Mouse (Mus musculus) liver, postnatal 0 days (tissue): ENCODE results near the gene Senp2. TPM values are rescaled to one million over a fixed set of nuclear protein-coding genes. Genes with fewer than 3 reads are reported as not detected.

Experiments
- ATAC-seq: fragments of 200-750 bp; cut with Nextera tagmentation; 2 replicates; pipeline ENCODE4 v1.8.0; 2017; ENCODE audit warnings: mild to moderate bottlenecking, moderate library complexity
- DNase-seq: peaks from one replicate; pipeline ENCODE4 v3.0.0-alpha.2; 2016
- H3K27ac ChIP-seq: fragments of 300-500 bp; sonication (generic); 2 replicates; pipeline ENCODE4 v1.5.1; 2014; ENCODE audit warnings: antibody characterized with exemption, moderate library complexity, mild to moderate bottlenecking, low read depth
- H3K27me3 ChIP-seq: fragments of 300-500 bp; sonication (generic); 2 replicates; pipeline ENCODE4 v1.6.1; 2014; ENCODE audit warnings: low read length, control low read depth, mixed read lengths; ENCODE audit not compliant: insufficient read depth
- H3K36me3 ChIP-seq: fragments of 300-500 bp; sonication (generic); replicated peaks from 2 replicates; pipeline ENCODE4 v1.6.1; 2014; ENCODE audit warnings: mild to moderate bottlenecking, control low read depth, low read length, moderate library complexity, mixed read lengths; ENCODE audit not compliant: insufficient read depth
- H3K4me1 ChIP-seq: fragments of 300-500 bp; sonication (generic); 2 replicates; pipeline ENCODE4 v1.6.1; 2014; ENCODE audit warnings: antibody characterized with exemption, mild to moderate bottlenecking, control low read depth; ENCODE audit not compliant: insufficient read depth
- H3K4me2 ChIP-seq: fragments of 300-500 bp; sonication (generic); 2 replicates; pipeline ENCODE4 v1.6.1; 2014; ENCODE audit warnings: low read depth, mild to moderate bottlenecking, low read length, moderate library complexity, mixed read lengths
- H3K4me3 ChIP-seq: fragments of 300-500 bp; sonication (generic); 2 replicates; pipeline ENCODE4 v1.5.1; 2014; ENCODE audit warnings: low read depth, low read length
- H3K9ac ChIP-seq: fragments of 300-500 bp; sonication (generic); replicated peaks from 2 replicates; pipeline ENCODE4 v1.6.1; 2014; ENCODE audit warnings: mild to moderate bottlenecking, moderate library complexity
- H3K9me3 ChIP-seq: fragments of 300-500 bp; sonication (generic); 2 replicates; pipeline ENCODE4 v1.6.1; 2016; ENCODE audit warnings: mild to moderate bottlenecking, control low read depth, low read length, mixed read lengths
- CTCF ChIP-seq: sonication (generic); IDR thresholded peaks from 2 replicates; pipeline ENCODE4 v1.5.1; 2016; ENCODE audit warnings: antibody characterized with exemption, low read depth
- EP300 ChIP-seq: IDR thresholded peaks from 2 replicates; pipeline ENCODE4 v1.6.1; 2016; ENCODE audit warnings: antibody characterized with exemption, low read depth, mild to moderate bottlenecking
- WGBS: fragments of 180-500 bp; shearing (Covaris S2); extraction: QIAGEN DNeasy Blood & Tissue Kit; methylation state at CpG from one replicate; pipeline ENCODE4 v1.1.7; 2014; ENCODE audit not compliant: insufficient replicate concordance; 5-methylcytosine and 5-hydroxymethylcytosine counted together
- polyA plus RNA-seq: library from polyadenylated mRNA; unstranded; fragments of >200 nt; fragmentation: Nextera tagmentation; extraction: Ambion mirVana; gene quantifications from 2 replicates; pipeline ENCODE4 v1.2.1, GENCODE M21; 2015

Gene Senp2
- polyA plus RNA-seq, 1 experiment from 2014 or later, result 15.5 TPM

- Histone ChIP-seq H3K4me1 (peaks cover 12% of the 10 kb centered on the region), H3K27ac (no peak overlapping the region), H3K9me3 (no peaks in the 10 kb centered on the region), H3K4me2 (no peak overlapping the region), H3K4me3 (no peak overlapping the region), H3K9ac (no peak overlapping the region), H3K27me3 (no peaks in the 10 kb centered on the region), H3K36me3 (no peaks in the 10 kb centered on the region)
- no peak for TF ChIP-seq CTCF
- TF ChIP-seq EP300, result no peak
- ATAC-seq (no peak), DNase-seq (no peak)
- WGBS, result 86% methylated on average over 2 of the region's 2 CpGs
Measured at GRCm38 (mm10) chr16:21991774-21992173, 17.5 kb upstream of the Senp2 start.

- Histone ChIP-seq H3K27ac (no peak within 1 kb of the TSS), H3K27me3 (no peaks in the 10 kb centered on the region), H3K4me2 (peak within 1 kb of the TSS; percentile 69), H3K4me1 (peaks cover 20% of the 10 kb centered on the region), H3K9me3 (no peaks in the 10 kb centered on the region), H3K4me3 (no peak within 1 kb of the TSS), H3K9ac (peak within 1 kb of the TSS; percentile 33; the same call in 1 of the 2 replicates), H3K36me3 (no peaks in the 10 kb centered on the region)
- ATAC-seq (peak; percentile 37), DNase-seq (peak; percentile 39)
- TF ChIP-seq EP300, result no peak
- no peak for TF ChIP-seq CTCF
- 17% methylated on average over 16 of the region's 16 CpGs for WGBS
Measured at GRCm38 (mm10) chr16:21995304-21995703, 14.0 kb upstream of the Senp2 start, which contains the start of gene Liph. TSS of gene Liph (minus strand) at chr16:21995663.

GRCm38 (mm10) chr16:21996402-21996801 is 12.9 kb upstream of the Senp2 start:
- no peaks in the 10 kb centered on the region for H3K9me3 ChIP-seq
- H3K36me3 ChIP-seq, result no peaks in the 10 kb centered on the region
- H3K27me3 ChIP-seq, result no peaks in the 10 kb centered on the region
- H3K9ac ChIP-seq, result peak overlapping the region; percentile 33; the same call in 1 of the 2 replicates
- WGBS, result 35% methylated on average over 4 of the region's 4 CpGs
- peak overlapping the region; percentile 47; the same call in 1 of the 2 replicates for H3K4me2 ChIP-seq
- no peak overlapping the region for H3K4me3 ChIP-seq
- DNase-seq (no peak), ATAC-seq (0 out of 2 replicates have a peak, but pooled peaks have one; percentile 14)
- peak overlapping the region; percentile 49; the same call in 1 of the 2 replicates for H3K27ac ChIP-seq
- peaks cover 20% of the 10 kb centered on the region for H3K4me1 ChIP-seq
- TF ChIP-seq EP300, result no peak
- no peak for TF ChIP-seq CTCF

GRCm38 (mm10) chr16:21996881-21997641 is 12.2 kb upstream of the Senp2 start:
- Histone ChIP-seq H3K4me3 (no peak overlapping the region), H3K27ac (peak overlapping the region; percentile 49; the same call in 1 of the 2 replicates), H3K9ac (peak overlapping the region; percentile 33; the same call in 1 of the 2 replicates), H3K4me1 (peaks cover 20% of the 10 kb centered on the region), H3K4me2 (peak overlapping the region; percentile 47), H3K27me3 (no peaks in the 10 kb centered on the region), H3K9me3 (no peaks in the 10 kb centered on the region), H3K36me3 (no peaks in the 10 kb centered on the region)
- ATAC-seq (peak; percentile 82), DNase-seq (peak; percentile 24)
- no peak for TF ChIP-seq CTCF
- peak; percentile 70 for TF ChIP-seq EP300
- 16% methylated on average over 5 of the region's 5 CpGs for WGBS

GRCm38 (mm10) chr16:21998061-21998460 is 11.2 kb upstream of the Senp2 start:
- H3K27ac ChIP-seq, result no peak overlapping the region
- WGBS, result 65% methylated on average over 5 of the region's 5 CpGs
- ATAC-seq, result no peak

GRCm38 (mm10) chr16:21999941-22000690 is 9.2 kb upstream of the Senp2 start:
- no peak for ATAC-seq
- no peaks in the 10 kb centered on the region for H3K36me3 ChIP-seq
- H3K9me3 ChIP-seq, result no peaks in the 10 kb centered on the region
- no peak overlapping the region for H3K4me2 ChIP-seq
- no peaks in the 10 kb centered on the region for H3K27me3 ChIP-seq
- no peak for DNase-seq
- no peak overlapping the region for H3K9ac ChIP-seq
- WGBS, result 80% methylated on average over 4 of the region's 4 CpGs
- no peak for TF ChIP-seq EP300
- no peak for TF ChIP-seq CTCF
- no peak overlapping the region for H3K4me3 ChIP-seq
- no peak overlapping the region for H3K27ac ChIP-seq
- peaks cover 19% of the 10 kb centered on the region for H3K4me1 ChIP-seq

More at GRCm38 (mm10) chr16:21998061-21998460, 11.2 kb upstream of the Senp2 start:
- TF ChIP-seq EP300 (no peak), CTCF (no peak)
- no peak overlapping the region for H3K4me2 ChIP-seq
- H3K36me3 ChIP-seq, result no peaks in the 10 kb centered on the region
- no peak overlapping the region for H3K9ac ChIP-seq
- H3K4me3 ChIP-seq, result no peak overlapping the region
- H3K9me3 ChIP-seq, result no peaks in the 10 kb centered on the region
- H3K27me3 ChIP-seq, result no peaks in the 10 kb centered on the region
- peaks cover 20% of the 10 kb centered on the region for H3K4me1 ChIP-seq
- DNase-seq, result no peak
